22 mouse cellular contexts compared by ENCODE assay signal in genomic region chr13:41251667-41252066, GRCm38 (mm10). TPM values are rescaled to one million over a fixed set of nuclear protein-coding genes. Genes with fewer than 3 reads are reported as not detected.
DNase-seq lines count a peak whose midpoint lies in the region; ATAC-seq and TF ChIP-seq lines count a peak whose summit lies in the region.
"Had no signal": no experiment of that assay in that cellular context is flagged by ENCODE, and none has a peak within 500 bp of the region (broad histone marks: within the 10 kb centered on the region; RNA-seq: fewer than 3 reads in every experiment).

No protein-coding gene starts in this region.

- no peaks in the 10 kb centered on the region for H3K36me3 ChIP-seq in forebrain, postnatal 0 days (ENCODE audit: insufficient read depth)
- H3K36me3 ChIP-seq in forebrain, embryonic 13.5 days (ENCODE audit: poor library complexity, severe bottlenecking): no peaks in the 10 kb centered on the region
- H3K36me3 ChIP-seq in neural tube, embryonic 15.5 days: no peaks in the 10 kb centered on the region
- no peaks in the 10 kb centered on the region for H3K36me3 ChIP-seq in lung, postnatal 0 days (ENCODE audit: insufficient read depth, low read length)
- H3K36me3 ChIP-seq: embryonic facial prominence, embryonic 10.5 days; hindbrain, embryonic 15.5 days; limb, embryonic 15.5 days had no signal

- DNase-seq in forebrain, postnatal 0 days: no peak
- DNase-seq in neural tube, embryonic 10.5 days (ENCODE audit: extremely low spot score, low spot score): no peak
- peak; percentile 78 for DNase-seq in lung, postnatal 0 days (ENCODE audit: low spot score)
- peak; percentile 32 for DNase-seq in yolk sac, embryonic 10.5 days (ENCODE audit: low spot score)
- no peak for DNase-seq in MN1 (ENCODE audit: low spot score)
- no peak for DNase-seq in gastrocnemius, adult 8-10 months (ENCODE audit: low spot score in 2 of 2)
- DNase-seq: adrenal gland, postnatal 14 days; cerebellum, postnatal 14 days; spleen, adult 18-20 months had no signal

- ATAC-seq in forebrain, postnatal 0 days: no peak
- no peak for ATAC-seq in forebrain, embryonic 13.5 days
- ATAC-seq in neural tube, embryonic 15.5 days (ENCODE audit: low FRiP score): no peak
- ATAC-seq in lung, postnatal 0 days: peak; percentile 16

- 83% methylated on average over 5 of the region's 5 CpGs for WGBS in forebrain, postnatal 0 days
- WGBS in forebrain, embryonic 13.5 days: 81% methylated on average over 5 of the region's 5 CpGs
- WGBS in neural tube, embryonic 15.5 days: 83% methylated on average over 5 of the region's 5 CpGs
- 28% methylated on average over 5 of the region's 5 CpGs for WGBS in lung, postnatal 0 days

- H3K4me2 ChIP-seq in forebrain, postnatal 0 days (ENCODE audit: low read depth): peak overlapping the region; percentile 67
- H3K4me2 ChIP-seq in forebrain, embryonic 13.5 days: no peak overlapping the region
- H3K4me2 ChIP-seq in neural tube, embryonic 15.5 days: peak overlapping the region; percentile 68; the same call in 1 of the 2 replicates
- peak overlapping the region; percentile 27 for H3K4me2 ChIP-seq in lung, postnatal 0 days (replicated peaks; ENCODE audit: low read depth, low read length)
- H3K4me2 ChIP-seq: limb, embryonic 15.5 days; midbrain, embryonic 11.5 days had no signal

- TF ChIP-seq CTCF in forebrain, postnatal 0 days (IDR thresholded peaks at IDR 0.05; ENCODE audit: low read depth): no peak
- no peak for TF ChIP-seq CTCF in lung, postnatal 0 days (IDR thresholded peaks at IDR 0.05)

- H3K4me3 ChIP-seq in forebrain, postnatal 0 days (ENCODE audit: low read depth, low read length): no peak overlapping the region
- H3K4me3 ChIP-seq in forebrain, embryonic 13.5 days: no peak overlapping the region
- H3K4me3 ChIP-seq in neural tube, embryonic 15.5 days (replicated peaks): no peak overlapping the region
- no peak overlapping the region for H3K4me3 ChIP-seq in lung, postnatal 0 days (ENCODE audit: low read depth, low read length)
- H3K4me3 ChIP-seq: limb, embryonic 15.5 days had no signal

- no peaks in the 10 kb centered on the region for H3K27me3 ChIP-seq in forebrain, postnatal 0 days (ENCODE audit: insufficient read depth, low read length)
- no peaks in the 10 kb centered on the region for H3K27me3 ChIP-seq in forebrain, embryonic 13.5 days
- no peaks in the 10 kb centered on the region for H3K27me3 ChIP-seq in neural tube, embryonic 15.5 days (replicated peaks)
- H3K27me3 ChIP-seq in lung, postnatal 0 days (replicated peaks; ENCODE audit: insufficient read depth, low read length): no peaks in the 10 kb centered on the region
- H3K27me3 ChIP-seq: hindbrain, embryonic 15.5 days; limb, embryonic 15.5 days had no signal

- H3K9me3 ChIP-seq in forebrain, postnatal 0 days (ENCODE audit: low read length): no peaks in the 10 kb centered on the region
- no peaks in the 10 kb centered on the region for H3K9me3 ChIP-seq in forebrain, embryonic 13.5 days (replicated peaks)
- no peaks in the 10 kb centered on the region for H3K9me3 ChIP-seq in neural tube, embryonic 15.5 days (replicated peaks)
- H3K9me3 ChIP-seq in lung, postnatal 0 days (ENCODE audit: low read length): no peaks in the 10 kb centered on the region
- H3K9me3 ChIP-seq: embryonic facial prominence, embryonic 10.5 days; hindbrain, embryonic 15.5 days; limb, embryonic 15.5 days had no signal

- 0 out of 2 replicates have a peak, but pooled peaks cover 4% of the 10 kb centered on the region for H3K4me1 ChIP-seq in forebrain, postnatal 0 days (ENCODE audit: insufficient read depth)
- H3K4me1 ChIP-seq in forebrain, embryonic 13.5 days: peaks cover 17% of the 10 kb centered on the region; the same call in 1 of the 2 replicates
- peaks cover 23% of the 10 kb centered on the region for H3K4me1 ChIP-seq in neural tube, embryonic 15.5 days
- no peaks in the 10 kb centered on the region for H3K4me1 ChIP-seq in lung, postnatal 0 days (ENCODE audit: insufficient read depth, low read depth, low read length)
- H3K4me1 ChIP-seq: limb, embryonic 15.5 days had no signal

- no peak overlapping the region for H3K27ac ChIP-seq in forebrain, postnatal 0 days (ENCODE audit: low read depth, low read length)
- no peak overlapping the region for H3K27ac ChIP-seq in forebrain, embryonic 13.5 days
- no peak overlapping the region for H3K27ac ChIP-seq in neural tube, embryonic 15.5 days (replicated peaks)
- H3K27ac ChIP-seq in lung, postnatal 0 days (ENCODE audit: low read length): peak overlapping the region; percentile 75
- H3K27ac ChIP-seq: embryonic facial prominence, embryonic 10.5 days; hindbrain, embryonic 15.5 days; limb, embryonic 15.5 days had no signal

- TF ChIP-seq EP300 in lung, postnatal 0 days (IDR thresholded peaks at IDR 0.05): 0 out of 2 replicates have a peak, but pooled peaks have one; percentile 7

- H3K9ac ChIP-seq in forebrain, postnatal 0 days: no peak overlapping the region
- H3K9ac ChIP-seq in forebrain, embryonic 13.5 days: no peak overlapping the region
- H3K9ac ChIP-seq in neural tube, embryonic 15.5 days (replicated peaks): no peak overlapping the region
- no peak overlapping the region for H3K9ac ChIP-seq in lung, postnatal 0 days (replicated peaks; ENCODE audit: low read depth)
- H3K9ac ChIP-seq: hindbrain, embryonic 15.5 days; limb, embryonic 15.5 days had no signal

RNA-seq across cellular contexts. Expression of gene Smim13, which starts 2.0 kb away (rescaled TPM):
- total RNA-seq in forebrain, postnatal 0 days (2014; rRNA removed): 53.2 and 58.1 TPM in 2 replicates
- 21.6 and 28.1 TPM in 2 replicates for polyA plus RNA-seq in forebrain, postnatal 0 days (2015; fragmentation: Nextera tagmentation; extraction: Ambion mirVana)
- polyA plus RNA-seq in forebrain, embryonic 13.5 days (2015; fragmentation: Nextera tagmentation; extraction: Ambion mirVana): 14.6 and 15.6 TPM in 2 replicates
- polyA plus RNA-seq in neural tube, embryonic 15.5 days (2015; fragmentation: Nextera tagmentation; extraction: Ambion mirVana): 28.2 and 31.2 TPM in 2 replicates
- 8.2 and 9.0 TPM in 2 replicates for polyA plus RNA-seq in lung, postnatal 0 days (2015; fragmentation: Nextera tagmentation; extraction: Ambion mirVana)
- total RNA-seq in gastrocnemius, adult 8-10 months (2022): 10 to 100 TPM; 37.3 to 49.1 (median 39.6) TPM

RNA-seq across cellular contexts. Expression of gene Gm17364, which starts 22.1 kb away (rescaled TPM):
- not detected in 2 replicates for total RNA-seq in forebrain, postnatal 0 days (2014; rRNA removed)
- not detected in 2 replicates for polyA plus RNA-seq in forebrain, postnatal 0 days (2015; fragmentation: Nextera tagmentation; extraction: Ambion mirVana)
- not detected in 2 replicates for polyA plus RNA-seq in forebrain, embryonic 13.5 days (2015; fragmentation: Nextera tagmentation; extraction: Ambion mirVana)
- not detected in 2 replicates for polyA plus RNA-seq in neural tube, embryonic 15.5 days (2015; fragmentation: Nextera tagmentation; extraction: Ambion mirVana)
- polyA plus RNA-seq in lung, postnatal 0 days (2015; fragmentation: Nextera tagmentation; extraction: Ambion mirVana): not detected in 2 replicates
- not detected for total RNA-seq in gastrocnemius, adult 8-10 months (2022)
- total RNA-seq: adrenal gland, postnatal 14 days; layer of hippocampus, adult 18-20 months; left cerebral cortex, postnatal 10 days had no signal
- polyA plus RNA-seq: embryonic facial prominence, embryonic 10.5 days; gonadal fat pad, adult 2 months; heart, postnatal 0 days; hindbrain, embryonic 15.5 days; kidney, embryonic 14.5 days; limb, embryonic 15.5 days; midbrain, embryonic 11.5 days; neural tube, embryonic 11.5 days; thymus, postnatal 0 days had no signal

RNA-seq across cellular contexts. Expression of gene Elovl2, which starts 31.5 kb away (rescaled TPM):
- 24.0 and 30.0 TPM in 2 replicates for total RNA-seq in forebrain, postnatal 0 days (2014; rRNA removed)
- 24.6 and 31.5 TPM in 2 replicates for polyA plus RNA-seq in forebrain, postnatal 0 days (2015; fragmentation: Nextera tagmentation; extraction: Ambion mirVana)
- polyA plus RNA-seq in forebrain, embryonic 13.5 days (2015; fragmentation: Nextera tagmentation; extraction: Ambion mirVana): 45.1 and 47.7 TPM in 2 replicates
- polyA plus RNA-seq in neural tube, embryonic 15.5 days (2015; fragmentation: Nextera tagmentation; extraction: Ambion mirVana): 30.7 and 35.2 TPM in 2 replicates
- polyA plus RNA-seq in lung, postnatal 0 days (2015; fragmentation: Nextera tagmentation; extraction: Ambion mirVana): 0.39 TPM in 2 replicates
- total RNA-seq in gastrocnemius, adult 8-10 months (2022): under 1 TPM in 2 of 4 experiments, not detected in 2; 0.09 to 0.11 TPM

Comparison
In these comparisons a context has a peak if more than half of its experiments do, and no peak if none do; other contexts are left out.
1. DNase-seq: peak in lung, postnatal 0 days (single experiment) and yolk sac, embryonic 10.5 days (single experiment); none in forebrain, postnatal 0 days (single experiment), neural tube, embryonic 10.5 days (single experiment), MN1 (single experiment) and gastrocnemius, adult 8-10 months (0 of 2).
2. RNA of gene Elovl2, which starts 31.5 kb away (polyA plus RNA-seq): 45.1 to 47.7 TPM in forebrain, embryonic 13.5 days, 30.7 to 35.2 TPM in neural tube, embryonic 15.5 days and 24.6 to 31.5 TPM in forebrain, postnatal 0 days; 0.39 TPM in lung, postnatal 0 days; every median in the first group is over 10 times any median in the second.